Mouse (Mus musculus) bone marrow, adult 2 months (tissue): Measurements from ENCODE around the gene Zfp281.

ENCODE experiments used
- CTCF ChIP-seq: fragments of 200-500 bp; IDR thresholded peaks from 2 replicates; pipeline ENCODE4 v1.5.1; 2011; ENCODE audit warnings: low read length, control low read depth; ENCODE audit not compliant: control insufficient read depth, insufficient read depth
- POLR2A ChIP-seq: fragments of 200-500 bp; IDR thresholded peaks from 2 replicates; pipeline ENCODE4 v1.6.1; 2011; ENCODE audit warnings: low read depth, mild to moderate bottlenecking, control low read depth, low read length, borderline replicate concordance; ENCODE audit not compliant: control insufficient read depth

- TF ChIP-seq CTCF (no peak), POLR2A (no peak)
Measured at GRCm38 (mm10) chr1:136608339-136609261, 16.1 kb upstream of the Zfp281 start.
